Mouse (Mus musculus) ovary, postnatal 14 days (tissue): ENCODE measurements around the gene Npcd.

ENCODE experiments used
- DNase-seq: peaks from one replicate; pipeline ENCODE4 v3.0.0; 2022; ENCODE audit warnings: low spot score

The Npcd gene

DNA sequence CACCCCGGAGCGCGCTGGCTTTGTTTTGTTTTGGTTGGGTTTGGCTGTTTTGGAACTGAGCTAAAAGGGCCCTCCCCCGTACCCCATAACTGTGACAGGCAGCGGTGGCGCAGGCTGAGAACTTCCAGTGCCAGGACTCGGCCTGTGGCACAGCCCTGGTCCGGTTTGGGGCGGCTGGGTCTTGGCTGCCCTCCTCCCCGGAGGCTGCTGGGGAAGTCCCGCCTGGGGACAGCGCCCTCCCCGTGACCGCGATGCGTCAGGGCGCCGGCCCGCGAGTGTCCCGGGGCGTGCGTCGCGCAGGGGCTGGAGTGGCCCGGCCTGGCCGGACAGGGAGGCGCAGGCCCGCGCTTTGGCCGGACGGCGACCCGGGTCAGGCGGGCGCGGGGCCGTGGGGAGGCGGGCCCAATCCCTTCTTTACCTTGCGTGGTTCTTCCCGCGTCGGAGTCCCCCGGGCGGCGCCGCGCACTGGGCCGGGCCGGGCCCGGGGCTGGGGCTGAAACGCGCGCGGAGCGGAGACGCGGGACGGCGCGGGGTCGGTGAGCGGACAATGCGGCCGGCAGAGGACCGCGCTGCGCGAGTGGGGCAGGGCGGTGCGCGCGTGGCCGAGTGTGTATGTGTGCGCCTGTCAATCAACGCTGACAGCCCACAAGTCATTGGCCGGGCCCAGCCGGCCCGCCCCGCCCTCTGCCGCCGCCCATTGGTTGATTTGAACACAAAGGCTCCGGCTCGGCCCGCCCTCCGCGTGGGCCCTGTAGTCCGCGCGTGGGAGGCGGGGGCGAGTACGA lies 91.9 kb downstream of the Npcd start, which contains the start of gene Sun2:
Sun2 (minus strand) TSS at position 616 of the 785 bp plus-strand sequence.
- DNase-seq, result peak; percentile 81

DNA sequence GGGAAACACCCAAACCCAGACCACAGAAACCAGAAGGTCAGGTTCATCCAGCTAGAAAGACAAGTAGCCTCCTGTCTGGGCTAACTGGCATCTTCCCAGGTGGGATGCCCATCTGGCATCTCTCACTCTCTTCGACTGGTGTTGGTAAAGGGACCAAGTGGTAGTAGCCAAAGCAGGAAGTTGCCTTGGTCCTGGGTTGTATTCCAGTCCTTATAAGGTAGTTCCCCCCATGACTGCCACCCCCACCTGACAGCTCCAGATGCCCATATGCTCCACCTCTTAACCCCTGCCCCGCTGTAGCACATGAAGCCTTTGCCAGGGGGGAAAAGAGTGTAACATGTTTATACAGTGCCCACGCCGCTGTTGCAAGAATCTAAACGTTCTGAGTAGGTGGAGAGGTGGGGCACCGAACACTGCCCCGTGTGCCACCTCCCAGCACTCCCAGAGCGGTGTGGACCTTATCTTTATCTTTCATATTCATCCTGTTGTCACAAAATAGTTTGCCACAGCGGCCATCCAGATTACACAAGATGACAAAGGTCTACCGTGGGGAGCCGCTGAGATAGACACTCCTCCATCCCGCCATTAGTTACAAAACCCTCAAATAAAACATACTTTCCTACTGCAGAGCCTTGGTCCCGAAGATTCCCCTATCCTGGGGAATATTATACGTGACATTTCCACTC lies 92.7 kb downstream of the Npcd start:
- DNase-seq, result no peak

DNA sequence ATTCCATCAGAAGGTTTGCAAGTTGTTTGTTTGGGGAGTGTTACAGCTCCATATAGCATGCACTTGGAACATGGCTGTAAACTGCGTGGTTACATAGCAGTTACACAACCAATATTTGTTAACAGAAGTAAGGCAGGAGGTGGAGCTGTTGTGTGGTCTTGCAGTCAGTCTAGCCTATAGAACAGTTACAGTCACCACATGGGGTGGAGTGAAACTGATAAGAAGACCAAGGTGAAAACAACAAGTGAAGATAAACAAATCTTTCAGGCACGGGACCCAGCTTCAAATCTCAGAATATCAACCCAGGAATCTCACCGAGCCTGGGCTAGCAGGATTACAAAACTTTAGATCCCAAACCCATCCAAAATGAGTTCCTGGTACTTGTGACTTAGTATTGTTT lies 93.3 kb downstream of the Npcd start:
- no peak for DNase-seq
